Mouse (Mus musculus) frontal cortex, adult 2 months (tissue): ENCODE results near the gene Uggt1. TPM values are rescaled to one million over a fixed set of nuclear protein-coding genes. Genes with fewer than 3 reads are reported as not detected.

Source experiments
- DNase-seq, 2 experiments: peaks; one replicate each; pipeline ENCODE4 v3.0.0; 2022; ENCODE audit warnings: low spot score in 1 of 2; ENCODE audit errors: extremely low spot score in 1 of 2
- polyA plus RNA-seq: library from polyadenylated mRNA; depleted of rRNA; stranded (reverse); fragments of >200 nt; gene quantifications from 2 replicates; pipeline ENCODE4 v1.2.3, GENCODE M21; 2012; rRNA removed

Gene Uggt1
- polyA plus RNA-seq, 1 experiment: 23.4 TPM

- no peak for DNase-seq
Measured at GRCm38 (mm10) chr1:36119426-36119825, 125.1 kb downstream of the Uggt1 start.

GRCm38 (mm10) chr1:36118958-36119357 lies 125.6 kb downstream of the Uggt1 start:
- no peak for DNase-seq

GRCm38 (mm10) chr1:36118061-36118685 lies 126.3 kb downstream of the Uggt1 start:
- DNase-seq: no peak

- DNase-seq: no peak
Measured at GRCm38 (mm10) chr1:36116488-36116887, 128.0 kb downstream of the Uggt1 start.

- DNase-seq: no peak
Measured at GRCm38 (mm10) chr1:36114844-36115243, 129.7 kb downstream of the Uggt1 start.

GRCm38 (mm10) chr1:36113670-36114069 lies 130.8 kb downstream of the Uggt1 start:
- no peak for DNase-seq

- no peak for DNase-seq
Measured at GRCm38 (mm10) chr1:36112665-36113064, 131.9 kb downstream of the Uggt1 start.

- no peak for DNase-seq
Measured at GRCm38 (mm10) chr1:36109987-36110386, 134.5 kb downstream of the Uggt1 start.

GRCm38 (mm10) chr1:36105917-36106706 lies 138.4 kb downstream of the Uggt1 start:
- no peak for DNase-seq

- DNase-seq: no peak
Measured at GRCm38 (mm10) chr1:36100371-36100770, 144.1 kb downstream of the Uggt1 start.

- no peak for DNase-seq
Measured at GRCm38 (mm10) chr1:36098432-36098831, 146.1 kb downstream of the Uggt1 start.

- peak; percentile 89 to 96 for DNase-seq
Measured at GRCm38 (mm10) chr1:36095423-36096272, 148.9 kb downstream of the Uggt1 start.

GRCm38 (mm10) chr1:36093741-36094140 lies 150.8 kb downstream of the Uggt1 start:
- DNase-seq: no peak

GRCm38 (mm10) chr1:36091246-36091645 lies 153.3 kb downstream of the Uggt1 start:
- no peak for DNase-seq

GRCm38 (mm10) chr1:36090722-36091110 lies 153.8 kb downstream of the Uggt1 start:
- no peak for DNase-seq

Other genes starting within 250 kb of the Uggt1 start
- gene Hs6st1, start 176.3 kb downstream of the Uggt1 start, polyA plus RNA-seq: 44.8 and 44.9 TPM in 2 replicates
- gene Neurl3, start 30.0 kb upstream of the Uggt1 start, polyA plus RNA-seq: 0.97 and 1.1 TPM in 2 replicates
- 9.0 and 11.2 TPM in 2 replicates for gene Arid5a, start 63.0 kb upstream of the Uggt1 start, polyA plus RNA-seq
- gene Kansl3, start 124.5 kb upstream of the Uggt1 start, polyA plus RNA-seq: 65.5 and 65.8 TPM in 2 replicates
- 0.29 and 0.36 TPM in 2 replicates for gene Fer1l5, start 127.6 kb upstream of the Uggt1 start, polyA plus RNA-seq
- gene Lman2l, start 200.6 kb upstream of the Uggt1 start, polyA plus RNA-seq: 39.1 and 39.6 TPM in 2 replicates
- gene Cnnm4, start 226.9 kb upstream of the Uggt1 start, polyA plus RNA-seq: 7.9 and 8.6 TPM in 2 replicates